Mouse (Mus musculus): ENCODE measurements around the gene Col25a1.

Gene Col25a1

DNA sequence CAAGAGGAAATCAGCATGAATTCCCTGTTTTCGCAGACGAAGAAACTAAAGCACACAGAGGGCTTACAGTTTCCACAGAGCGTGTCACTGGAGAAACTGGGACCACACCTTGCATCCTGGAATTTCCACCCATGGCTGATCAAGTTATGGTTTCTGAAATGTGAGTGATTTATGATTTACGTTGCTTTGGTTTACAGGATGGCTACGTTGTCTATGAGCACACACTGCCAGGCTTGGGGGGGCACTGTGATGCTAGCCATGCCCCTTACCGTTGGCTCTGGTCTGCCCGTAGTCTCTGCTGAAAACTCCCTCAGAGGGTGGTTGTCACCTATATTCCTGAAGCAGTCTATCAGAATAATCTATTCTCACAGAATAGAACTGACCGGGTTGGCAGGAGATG, at the start of gene Col25a1:
Col25a1 (plus strand) TSS at position 301 of the 400 bp plus-strand sequence.
- DNase-seq: no peak

- DNase-seq: no peak
Measured at GRCm38 (mm10) chr3:130083312-130083711, 48.0 kb upstream of the Col25a1 start.

DNA sequence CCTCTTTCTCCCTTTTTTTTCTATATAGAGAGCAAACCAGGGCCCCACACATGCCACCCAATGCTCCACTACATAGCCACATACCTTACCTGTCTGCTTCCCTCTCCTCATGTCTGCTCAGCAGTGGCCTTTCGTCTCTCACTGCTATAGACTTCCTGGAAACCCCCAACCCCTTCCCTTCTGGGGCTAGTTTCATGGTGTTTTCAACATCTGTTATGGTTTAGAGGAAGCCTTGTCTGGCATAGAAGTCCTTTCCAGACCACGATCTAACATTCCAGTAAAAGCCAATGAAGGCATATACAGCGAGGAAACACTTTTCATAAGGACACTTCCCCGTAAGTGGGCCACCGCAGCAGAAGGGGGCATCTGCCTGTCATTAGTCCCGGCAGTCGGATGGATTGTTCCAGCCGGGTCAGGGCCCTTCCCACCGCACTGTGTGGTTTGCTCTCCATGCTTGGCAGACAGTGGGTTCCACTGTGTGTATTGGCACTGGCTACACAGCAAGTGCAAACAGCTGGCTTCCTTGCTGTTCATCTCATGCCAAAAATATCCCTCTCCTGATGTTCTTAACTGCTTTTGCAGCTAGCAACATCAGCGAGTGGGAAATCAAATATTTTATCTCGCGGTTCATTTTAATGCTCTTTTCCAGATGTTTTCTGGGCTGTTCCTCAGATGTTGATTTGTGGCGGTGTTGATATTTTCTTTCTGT, 44.8 kb upstream of the Col25a1 start:
- DNase-seq: no peak

- no peak for DNase-seq
Measured at GRCm38 (mm10) chr3:130087466-130087865, 43.8 kb upstream of the Col25a1 start.

- DNase-seq: no peak
Measured at GRCm38 (mm10) chr3:130088654-130089053, 42.6 kb upstream of the Col25a1 start.

GRCm38 (mm10) chr3:130090460-130090859, 40.8 kb upstream of the Col25a1 start:
- no peak for DNase-seq

- no peak for DNase-seq
Measured at GRCm38 (mm10) chr3:130094125-130094704, 37.1 kb upstream of the Col25a1 start.

- no peak for DNase-seq
Measured at GRCm38 (mm10) chr3:130095160-130095781, 36.0 kb upstream of the Col25a1 start.

DNA sequence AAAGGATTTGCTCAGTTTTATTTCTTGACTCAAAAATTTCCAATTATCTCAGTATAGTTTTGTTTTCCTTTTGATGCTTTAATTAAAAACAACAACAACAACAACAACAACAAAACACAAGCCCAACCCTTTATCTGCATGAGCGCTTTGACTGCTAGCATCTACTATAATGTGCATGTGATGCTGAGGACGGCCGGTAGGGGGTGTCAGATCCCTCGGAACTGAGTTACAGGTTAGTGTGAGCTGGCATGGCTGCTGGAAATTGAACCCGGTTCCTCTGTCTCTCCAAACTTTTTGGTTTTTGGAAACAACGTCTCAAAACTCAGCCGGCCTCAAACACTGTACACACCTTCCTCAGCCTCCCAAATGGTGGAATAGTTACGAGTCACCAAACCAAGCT, 27.8 kb upstream of the Col25a1 start:
- DNase-seq: no peak

GRCm38 (mm10) chr3:130104471-130104870, 26.8 kb upstream of the Col25a1 start:
- no peak for DNase-seq

DNA sequence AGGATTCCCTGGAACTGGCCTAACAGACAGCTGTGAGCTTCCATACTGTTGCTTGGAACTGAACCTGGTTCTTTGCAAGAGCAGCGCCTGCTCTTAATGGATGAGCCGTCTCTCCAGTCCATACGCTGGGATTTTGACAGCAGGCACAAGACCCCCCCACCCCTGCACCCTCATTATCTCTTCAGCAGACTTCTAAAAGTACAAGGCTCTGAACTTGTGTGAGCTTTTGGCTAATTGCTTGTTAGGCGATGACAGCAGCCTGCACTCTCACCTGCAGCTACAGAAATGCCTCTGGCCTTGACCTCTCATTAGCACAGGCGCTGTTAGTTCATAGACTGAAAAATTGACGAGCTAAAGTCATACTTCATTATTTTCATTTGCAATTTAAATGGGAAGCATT, 14.4 kb upstream of the Col25a1 start:
- DNase-seq: no peak

DNA sequence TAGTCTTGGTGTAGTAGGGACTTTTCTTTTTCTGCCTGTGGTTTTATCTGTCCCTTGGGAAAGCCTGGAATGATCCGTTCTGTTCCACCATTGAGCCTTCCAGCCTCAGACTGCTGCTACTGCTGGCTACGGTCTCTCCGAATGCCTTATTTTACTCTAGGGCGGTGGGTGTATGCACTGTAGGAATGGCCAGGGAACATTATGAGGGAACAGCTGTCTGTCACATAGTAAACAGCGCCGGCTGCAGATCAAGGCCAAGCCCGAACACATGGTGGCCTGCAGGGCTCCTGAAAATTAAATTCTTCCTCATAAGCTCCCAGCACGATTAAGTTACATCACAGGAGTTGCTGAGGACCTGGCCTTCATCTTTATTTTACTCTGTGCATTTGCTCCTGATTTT, 3.5 kb upstream of the Col25a1 start:
- no peak for DNase-seq

DNA sequence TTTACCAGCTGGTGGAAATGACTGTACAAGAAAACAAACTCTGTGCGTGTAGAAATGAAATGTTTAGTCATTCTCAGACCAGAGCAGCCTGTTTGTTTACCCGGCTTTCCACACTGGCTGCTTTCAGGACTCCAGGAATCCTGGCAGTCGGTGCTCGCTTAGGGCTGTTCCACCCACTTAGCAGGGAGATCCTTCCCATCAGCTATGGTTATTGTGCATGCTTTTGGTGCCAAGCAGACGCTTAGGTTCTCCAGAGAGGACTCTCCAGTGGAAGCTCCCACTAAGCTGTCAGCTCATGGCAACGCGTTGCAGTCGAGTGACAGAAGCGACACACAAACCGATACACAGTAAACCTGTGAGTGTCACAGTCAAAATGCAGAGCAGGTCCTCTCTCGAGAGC, 2.7 kb upstream of the Col25a1 start:
- no peak for DNase-seq

DNA sequence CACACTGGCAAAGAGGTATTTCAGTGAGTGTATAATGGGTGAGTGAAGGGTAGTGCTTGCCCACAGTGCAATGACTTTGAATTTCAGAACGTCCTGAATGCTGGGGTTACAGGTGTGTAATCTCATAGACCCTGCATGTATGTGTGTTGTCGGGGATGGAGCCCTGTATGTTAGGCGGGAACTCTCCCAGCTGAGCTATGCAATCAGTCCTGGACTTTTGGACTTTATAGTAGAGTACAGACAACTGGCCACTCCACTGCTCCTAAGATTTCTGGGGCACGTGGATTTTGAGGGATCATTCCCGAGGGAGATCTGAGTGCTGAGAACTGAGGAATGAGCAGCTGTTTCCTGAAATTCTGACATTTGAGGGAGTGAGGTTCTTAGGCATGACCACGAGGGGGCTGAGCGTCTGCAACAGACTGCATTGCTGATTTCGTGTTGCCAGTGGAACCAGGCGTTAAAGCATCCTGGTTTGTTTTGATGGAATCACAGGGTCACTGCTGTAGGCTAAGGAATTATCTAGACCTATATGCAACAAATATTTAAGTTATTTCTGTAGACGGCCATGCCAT, 1.6 kb upstream of the Col25a1 start:
- DNase-seq: no peak

DNA sequence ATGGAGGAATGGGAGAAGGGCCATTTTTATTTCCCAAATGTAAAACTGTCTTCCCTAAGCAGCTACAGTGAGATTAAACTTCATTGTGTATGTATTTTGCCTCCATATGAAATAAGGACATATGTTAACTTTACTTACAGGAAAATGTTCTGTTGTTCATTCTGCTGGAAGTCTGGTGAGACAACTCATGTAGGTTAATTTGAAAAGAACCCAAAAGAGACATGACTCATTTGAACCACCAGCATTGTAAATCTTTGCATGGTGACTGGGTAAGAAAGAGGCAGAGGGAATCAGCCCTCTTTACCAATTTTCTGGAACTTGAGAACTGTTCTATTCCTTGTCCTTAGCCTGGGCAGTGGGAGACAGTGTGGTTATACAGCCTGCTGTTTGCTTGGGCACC, 5.9 kb downstream of the Col25a1 start:
- DNase-seq: no peak

- DNase-seq: no peak
Measured at GRCm38 (mm10) chr3:130137640-130138039, 6.3 kb downstream of the Col25a1 start.

GRCm38 (mm10) chr3:130145874-130146273, 14.6 kb downstream of the Col25a1 start:
- DNase-seq: no peak

DNA sequence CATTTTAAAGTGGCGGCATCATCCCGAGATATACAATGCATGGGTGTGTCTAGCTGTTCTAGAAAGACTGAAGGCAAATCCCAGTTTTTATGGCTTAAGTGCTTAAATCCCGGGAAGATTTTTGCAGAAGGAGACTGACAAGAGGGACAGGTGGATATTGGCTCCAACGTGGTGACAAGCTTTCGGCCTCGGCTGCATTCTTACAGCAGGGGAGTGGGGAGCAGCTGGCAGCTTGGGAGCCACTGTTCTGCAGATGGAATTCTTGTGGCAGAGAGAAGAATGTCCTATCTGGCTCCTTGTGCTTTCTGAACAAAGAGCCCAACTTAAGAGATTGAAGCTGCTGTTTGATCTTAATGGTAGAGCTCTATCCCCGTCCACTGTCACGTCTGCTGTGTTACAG, 16.5 kb downstream of the Col25a1 start:
- DNase-seq: no peak

- no peak for DNase-seq
Measured at GRCm38 (mm10) chr3:130149180-130149579, 17.9 kb downstream of the Col25a1 start.

DNA sequence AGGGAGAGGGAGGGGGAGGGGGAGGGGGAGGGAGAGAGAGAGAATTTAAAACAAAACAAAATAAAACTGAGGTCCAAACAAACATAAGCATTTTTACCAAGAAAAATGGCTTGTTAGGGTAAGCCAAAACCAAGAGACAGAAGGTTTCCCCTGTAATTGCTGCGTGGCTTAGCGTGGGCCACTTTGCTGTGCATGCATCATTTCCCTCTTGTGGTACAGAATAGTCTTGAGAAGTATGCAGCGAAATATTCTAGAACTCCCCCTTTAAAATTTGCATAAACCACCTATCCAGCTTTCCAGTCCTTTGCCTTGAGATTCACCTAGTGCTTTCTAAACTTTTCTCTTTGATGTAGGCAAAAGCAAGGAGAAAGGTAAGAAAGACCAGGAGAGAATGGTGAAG, 21.8 kb downstream of the Col25a1 start:
- no peak for DNase-seq

GRCm38 (mm10) chr3:130157551-130157950, 26.2 kb downstream of the Col25a1 start:
- no peak for DNase-seq

DNA sequence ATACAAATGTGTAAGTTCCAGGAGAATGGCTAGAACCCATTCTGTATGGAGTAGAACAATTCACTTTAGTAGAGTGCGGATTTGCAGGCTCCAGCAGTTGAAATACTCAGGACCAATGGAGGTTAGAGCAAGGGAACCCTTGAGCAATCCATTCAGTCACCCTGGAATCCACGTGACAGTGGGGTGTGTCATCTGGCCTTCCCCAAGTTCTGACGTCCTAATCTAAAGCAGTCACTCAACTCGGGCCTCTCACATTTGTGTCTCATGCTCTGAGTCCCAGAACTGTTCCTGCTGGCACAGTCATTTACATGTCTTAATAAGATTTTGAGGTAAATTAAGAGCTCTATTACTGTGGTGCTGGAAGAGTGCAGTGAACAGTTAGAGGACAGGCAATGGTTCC, 28.6 kb downstream of the Col25a1 start:
- DNase-seq: no peak

DNA sequence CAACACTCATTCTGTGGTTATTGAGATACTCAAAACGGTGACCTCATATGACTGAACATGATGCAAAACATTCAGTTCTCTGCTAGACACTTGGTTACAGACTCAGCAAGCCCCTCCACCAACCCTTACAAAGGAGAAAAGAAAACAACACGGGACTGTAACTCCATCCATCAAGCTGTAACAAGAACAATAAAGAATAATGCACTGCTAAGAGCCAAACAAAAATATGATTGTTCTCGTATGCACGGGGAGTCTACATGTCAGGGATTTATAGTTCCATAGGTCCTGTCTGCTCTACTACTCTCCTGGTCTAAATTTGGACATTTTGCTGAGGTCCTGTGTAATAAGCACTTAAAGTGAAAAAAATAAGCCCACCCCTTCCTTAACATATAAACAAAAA, 29.6 kb downstream of the Col25a1 start:
- DNase-seq: no peak

DNA sequence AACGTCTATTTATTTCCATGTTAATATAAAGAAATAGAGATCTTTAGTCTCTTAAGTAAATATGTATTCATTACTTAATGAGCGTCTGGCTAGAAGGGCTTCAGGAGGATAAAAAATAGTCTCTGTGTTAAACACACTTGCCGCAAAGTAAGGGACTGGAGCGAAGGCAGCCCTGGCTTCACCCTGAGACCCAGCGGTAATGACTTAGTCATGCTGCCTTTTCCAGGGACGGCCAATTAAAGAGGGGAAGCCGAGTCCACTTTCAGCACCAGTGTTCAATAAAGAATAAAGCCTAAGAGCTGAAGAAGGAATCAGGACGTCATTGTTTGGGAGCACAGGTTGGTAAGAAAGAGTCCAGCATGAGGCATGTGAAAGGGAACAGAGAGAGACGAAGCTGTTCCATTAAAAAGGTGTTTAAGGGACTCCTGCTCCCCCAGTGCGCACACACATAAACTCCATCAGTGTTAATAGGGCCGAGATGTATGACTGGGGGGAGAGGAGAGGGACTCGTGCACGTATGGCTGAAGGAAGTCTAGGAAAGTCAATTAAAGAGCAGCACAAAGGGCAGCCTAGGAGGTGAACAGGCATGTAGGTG, 30.1 kb downstream of the Col25a1 start:
- DNase-seq: no peak

Data from cerebellum, adult 11-12 months (tissue).